Mouse (Mus musculus): ENCODE data around the gene Cdh12.
"Not testable (repeated sequence)": the region's sequence is repeated elsewhere in the genome, so short reads cannot be mapped to it uniquely, and the experiment has no call there.

The Cdh12 gene

GRCm38 (mm10) chr15:21109009-21109841 lies 660.2 kb downstream of the Cdh12 start:
- in situ Hi-C loops (cut with MboI): no loop called here

- in situ Hi-C loops (cut with MboI): no loop called here
These were observed 660.9 kb downstream of the Cdh12 start for GRCm38 (mm10) chr15:21109889-21110500.

- in situ Hi-C loops (cut with MboI): no loop called here
These were observed 662.0 kb downstream of the Cdh12 start for GRCm38 (mm10) chr15:21110874-21111603.

GRCm38 (mm10) chr15:21114775-21115174 lies 665.7 kb downstream of the Cdh12 start:
- in situ Hi-C loops (cut with MboI): not testable (repeated sequence)

GRCm38 (mm10) chr15:21130660-21131059 lies 681.6 kb downstream of the Cdh12 start:
- in situ Hi-C loops (cut with MboI): no loop called here

GRCm38 (mm10) chr15:21132999-21133398 lies 683.9 kb downstream of the Cdh12 start:
- in situ Hi-C loops (cut with MboI): no loop called here

- in situ Hi-C loops (cut with MboI): no loop called here
These were observed 697.8 kb downstream of the Cdh12 start for GRCm38 (mm10) chr15:21146896-21147295.

- in situ Hi-C loops (cut with MboI): no loop called here
These were observed 704.5 kb downstream of the Cdh12 start for GRCm38 (mm10) chr15:21153602-21154001.

GRCm38 (mm10) chr15:21179727-21180126 lies 730.7 kb downstream of the Cdh12 start:
- in situ Hi-C loops (cut with MboI): no loop called here

- in situ Hi-C loops (cut with MboI): no loop called here
These were observed 731.1 kb downstream of the Cdh12 start for GRCm38 (mm10) chr15:21180191-21180590.

- in situ Hi-C loops (cut with MboI): no loop called here
These were observed 736.7 kb downstream of the Cdh12 start for GRCm38 (mm10) chr15:21185799-21186198.

- in situ Hi-C loops (cut with MboI): not testable (repeated sequence)
These were observed 761.0 kb downstream of the Cdh12 start for GRCm38 (mm10) chr15:21210089-21210488.

- in situ Hi-C loops (cut with MboI): no loop called here
These were observed 773.9 kb downstream of the Cdh12 start for GRCm38 (mm10) chr15:21223006-21223405.

GRCm38 (mm10) chr15:21261318-21261717 lies 812.3 kb downstream of the Cdh12 start:
- in situ Hi-C loops (cut with MboI): no loop called here

GRCm38 (mm10) chr15:21269856-21270255 lies 820.8 kb downstream of the Cdh12 start:
- in situ Hi-C loops (cut with MboI): no loop called here

GRCm38 (mm10) chr15:21297051-21297450 lies 848.0 kb downstream of the Cdh12 start:
- in situ Hi-C loops (cut with MboI): no loop called here

GRCm38 (mm10) chr15:21315457-21315856 lies 866.4 kb downstream of the Cdh12 start:
- in situ Hi-C loops (cut with MboI): no loop called here

GRCm38 (mm10) chr15:21343853-21344252 lies 894.8 kb downstream of the Cdh12 start:
- in situ Hi-C loops (cut with MboI): no loop called here

GRCm38 (mm10) chr15:21344323-21344722 lies 895.3 kb downstream of the Cdh12 start:
- in situ Hi-C loops (cut with MboI): no loop called here

- in situ Hi-C loops (cut with MboI): no loop called here
These were observed 895.7 kb downstream of the Cdh12 start for GRCm38 (mm10) chr15:21344749-21345148.

- in situ Hi-C loops (cut with MboI): no loop called here
These were observed 906.5 kb downstream of the Cdh12 start for GRCm38 (mm10) chr15:21355356-21356101.

GRCm38 (mm10) chr15:21366366-21366765 lies 917.3 kb downstream of the Cdh12 start:
- in situ Hi-C loops (cut with MboI): no loop called here

Measured in mature B cell (primary cell).